Mouse (Mus musculus) lung, postnatal 0 days (tissue): ENCODE measurements at regions not wholly inside any gene's neighbourhood (a gene's known extent, or its start where the extent isn't known, plus 50 kb on each side); places are given as distances from the start of the nearest gene placed in this dataset.

Experiments
- CTCF ChIP-seq: IDR thresholded peaks from 2 replicates; pipeline ENCODE4 v1.5.1; 2016; ENCODE audit warnings: antibody characterized with exemption, mild to moderate bottlenecking
- EP300 ChIP-seq: IDR thresholded peaks from 2 replicates; pipeline ENCODE4 v1.6.1; 2016; ENCODE audit warnings: antibody characterized with exemption, mild to moderate bottlenecking, control low read depth

- TF ChIP-seq CTCF (no peak), EP300 (no peak)
These were observed 232.5 kb downstream of the 3110018I06Rik start for GRCm38 (mm10) chr12:107720941-107721340.
